Mouse (Mus musculus) splenic B cell, adult 2 months (primary cell): ENCODE data around the gene Rgs6.

Experiments
- DNase-seq: peaks from one replicate; pipeline ENCODE4 v3.0.0-alpha.2; 2011; ENCODE audit warnings: low read depth, low spot score
- H3K27me3 ChIP-seq: 2 replicates; pipeline ENCODE4 v1.6.1; 2012; ENCODE audit warnings: mild to moderate bottlenecking, low read length, moderate library complexity, mixed read lengths; ENCODE audit not compliant: control insufficient read depth, poor library complexity, insufficient read depth, severe bottlenecking
- H3K36me3 ChIP-seq: 2 replicates; pipeline ENCODE4 v1.6.1; 2012; ENCODE audit warnings: mild to moderate bottlenecking, low read length, moderate library complexity, mixed read lengths; ENCODE audit not compliant: control insufficient read depth, poor library complexity, insufficient read depth, severe bottlenecking

Gene Rgs6

DNA sequence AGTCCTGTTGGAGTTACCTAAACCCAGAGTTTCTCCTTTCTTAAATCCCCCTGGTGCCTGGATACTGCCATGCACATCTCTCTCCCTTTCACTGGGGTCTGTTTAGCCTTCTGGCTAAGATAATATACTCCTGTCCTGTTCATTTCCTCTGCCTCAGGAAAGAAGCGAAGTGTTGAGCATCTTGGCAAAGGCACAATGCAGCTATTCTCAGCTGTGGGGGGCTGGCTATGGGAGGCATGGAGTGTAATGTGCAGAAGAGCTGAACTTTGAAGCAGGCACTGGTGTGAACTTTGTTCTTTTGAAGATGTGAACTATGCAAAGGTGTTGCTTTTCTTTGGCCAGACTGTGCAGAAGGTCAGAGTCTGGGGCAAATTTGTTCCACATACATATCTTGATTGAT lies 169.3 kb downstream of the Rgs6 start:
- H3K36me3 ChIP-seq: no peaks in the 10 kb centered on the region
- DNase-seq: no peak
- no peaks in the 10 kb centered on the region for H3K27me3 ChIP-seq

DNA sequence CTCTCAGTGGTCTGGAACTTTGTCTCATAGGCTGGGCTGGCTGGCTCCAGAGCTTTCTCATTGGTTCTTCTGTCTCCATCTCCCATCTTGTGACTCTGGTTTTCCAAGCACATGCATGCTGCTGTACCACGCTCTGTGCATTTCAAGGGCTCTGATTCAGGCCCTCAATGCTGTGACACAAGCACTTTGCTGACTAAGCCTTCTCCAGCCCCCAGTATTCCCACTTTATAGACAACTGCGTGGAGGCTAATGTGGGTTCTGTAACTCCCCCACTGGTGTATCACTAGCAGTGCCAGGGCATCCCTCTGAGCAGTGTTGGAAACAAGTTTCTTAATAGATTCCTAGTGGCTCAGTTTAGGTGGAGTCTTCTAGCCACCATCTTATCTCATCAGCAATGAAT lies 174.0 kb downstream of the Rgs6 start:
- DNase-seq: no peak
- Histone ChIP-seq H3K36me3 (no peaks in the 10 kb centered on the region), H3K27me3 (no peaks in the 10 kb centered on the region)

DNA sequence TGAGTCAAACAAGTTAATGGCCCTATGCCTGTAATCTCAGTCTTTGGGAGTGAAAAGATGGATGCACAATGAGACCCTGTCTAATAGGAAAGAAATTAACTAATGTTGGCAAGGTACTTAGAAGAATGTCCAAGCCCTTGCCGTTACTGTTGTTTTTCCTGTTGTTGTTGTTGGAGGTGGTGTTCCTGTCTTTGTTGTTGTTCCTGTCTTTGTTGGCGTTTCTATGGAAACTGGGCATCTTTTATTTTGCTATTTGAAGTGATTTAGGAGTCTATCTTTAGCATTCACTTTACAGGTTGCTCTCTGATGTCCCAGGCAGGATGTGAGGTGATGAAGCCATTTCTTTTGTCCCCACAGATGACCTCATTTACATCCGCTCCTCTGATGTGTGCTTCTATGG lies 180.6 kb downstream of the Rgs6 start:
- H3K27me3 ChIP-seq: no peaks in the 10 kb centered on the region
- no peaks in the 10 kb centered on the region for H3K36me3 ChIP-seq
- DNase-seq: no peak

DNA sequence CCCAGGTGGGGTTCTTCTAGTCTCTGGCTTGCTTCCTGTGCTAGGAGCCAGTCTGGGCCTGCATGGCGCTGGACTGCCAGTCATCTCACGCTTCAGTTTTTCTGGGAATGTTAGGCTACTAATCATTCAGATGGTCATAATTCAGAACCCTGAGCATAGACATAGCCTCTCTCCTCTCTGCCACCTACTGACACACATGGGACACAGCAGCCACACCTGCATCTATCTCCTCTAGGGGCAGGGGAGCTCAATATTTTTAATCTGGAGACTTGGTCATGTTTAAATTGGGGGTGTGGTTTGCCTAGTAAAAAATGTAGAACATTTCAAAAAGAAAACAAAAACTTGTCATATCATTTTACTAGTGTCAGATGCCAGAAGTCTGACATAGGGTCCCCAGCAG lies 184.1 kb downstream of the Rgs6 start:
- no peak for DNase-seq
- Histone ChIP-seq H3K27me3 (no peaks in the 10 kb centered on the region), H3K36me3 (no peaks in the 10 kb centered on the region)

DNA sequence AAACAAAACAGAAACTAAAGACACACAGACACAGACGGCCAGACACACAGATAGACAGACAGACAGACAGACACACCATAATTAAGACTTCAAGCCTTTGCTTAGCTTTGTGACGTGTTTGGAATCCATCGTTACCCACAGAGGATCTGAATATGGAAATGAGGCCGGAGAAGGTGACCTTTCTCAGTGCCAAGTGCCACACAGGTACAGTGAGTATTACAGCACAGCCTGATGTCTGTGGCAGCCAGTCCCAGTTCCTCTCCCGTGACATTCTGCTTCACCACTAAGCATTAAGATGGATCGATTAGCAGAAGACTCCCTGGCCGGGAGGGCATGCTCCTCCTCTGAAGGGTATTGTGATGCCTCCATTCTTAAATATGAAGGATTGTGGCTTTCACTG lies 186.5 kb downstream of the Rgs6 start:
- no peaks in the 10 kb centered on the region for H3K27me3 ChIP-seq
- no peaks in the 10 kb centered on the region for H3K36me3 ChIP-seq
- DNase-seq: no peak

DNA sequence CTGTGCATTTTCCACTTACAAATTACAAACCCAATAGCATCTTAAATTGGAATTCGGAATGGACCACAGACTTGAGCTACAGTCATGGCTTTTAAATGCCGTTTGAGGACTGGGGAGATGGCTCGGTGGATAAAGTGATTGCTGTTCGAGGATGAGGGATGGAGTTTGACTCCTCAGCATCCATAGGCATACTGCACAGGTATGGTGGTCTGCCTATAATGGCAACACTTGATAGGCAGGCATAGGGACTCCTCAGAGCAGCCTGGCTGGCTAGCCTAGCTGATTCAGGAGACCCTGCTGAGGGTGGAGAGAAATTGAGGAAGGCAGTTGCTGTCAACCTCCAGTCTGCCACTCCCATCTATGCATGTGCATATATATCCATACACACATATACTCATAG lies 188.6 kb downstream of the Rgs6 start:
- no peaks in the 10 kb centered on the region for H3K27me3 ChIP-seq
- no peak for DNase-seq
- no peaks in the 10 kb centered on the region for H3K36me3 ChIP-seq

DNA sequence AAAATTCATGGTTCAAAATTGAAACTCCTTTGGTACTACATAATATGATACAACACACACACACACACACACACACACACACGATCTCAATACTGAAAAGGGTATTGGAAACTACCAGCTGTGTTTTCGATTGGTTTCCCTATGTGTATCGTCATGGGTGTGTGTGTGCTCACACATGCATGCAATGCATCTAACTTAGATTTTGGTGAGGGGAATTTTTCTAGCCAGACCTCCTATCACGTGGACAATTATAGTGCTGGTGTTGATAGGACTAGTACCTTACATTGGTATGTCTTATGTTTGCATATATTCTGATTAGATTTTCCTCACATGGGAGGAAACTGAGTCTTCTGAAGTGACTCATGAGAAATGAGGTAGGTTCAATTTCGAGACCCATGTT lies 192.8 kb downstream of the Rgs6 start:
- no peak for DNase-seq
- H3K36me3 ChIP-seq: no peaks in the 10 kb centered on the region
- H3K27me3 ChIP-seq: no peaks in the 10 kb centered on the region

DNA sequence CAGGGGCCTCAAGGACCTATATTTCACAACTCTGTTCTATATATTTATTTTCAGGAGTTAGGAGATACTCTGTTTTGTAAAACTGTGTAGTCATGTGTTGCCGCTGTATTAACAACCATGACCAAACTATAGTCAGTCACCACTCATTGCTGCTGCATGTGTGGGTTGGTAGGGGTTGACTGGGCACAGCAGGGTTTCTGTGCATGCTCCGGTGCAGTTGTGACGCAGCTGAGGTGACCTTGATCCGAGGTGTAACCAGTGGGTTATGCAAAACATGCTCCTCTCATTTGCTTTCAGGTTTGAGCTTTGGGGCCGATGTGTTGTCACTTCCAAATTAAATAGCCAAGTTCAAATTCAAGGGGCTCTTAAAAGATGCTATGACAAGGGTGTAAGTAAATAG lies 193.3 kb downstream of the Rgs6 start:
- Histone ChIP-seq H3K36me3 (no peaks in the 10 kb centered on the region), H3K27me3 (no peaks in the 10 kb centered on the region)

DNA sequence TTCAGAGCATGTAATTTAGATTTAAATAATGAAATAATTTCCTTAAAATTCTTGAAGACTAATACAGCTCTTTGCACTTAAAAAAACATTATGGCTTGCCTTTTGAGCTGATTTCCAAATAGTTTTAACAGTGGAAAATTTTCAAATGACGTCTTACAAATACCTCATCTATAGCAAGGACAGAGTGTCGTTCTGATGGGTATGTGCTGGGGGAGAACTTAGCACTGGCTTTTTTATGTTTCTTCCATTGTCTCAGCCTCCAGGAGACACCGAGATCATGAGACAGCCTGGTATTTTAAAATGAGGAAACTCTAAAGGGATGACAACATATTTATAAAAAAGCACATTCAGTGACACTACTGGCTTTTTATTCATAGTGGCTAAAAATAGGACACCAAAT lies 204.0 kb downstream of the Rgs6 start:
- Histone ChIP-seq H3K36me3 (no peaks in the 10 kb centered on the region), H3K27me3 (no peaks in the 10 kb centered on the region)
- no peak for DNase-seq

More for the DNA sequence above, 193.3 kb downstream of the Rgs6 start:
- DNase-seq: no peak

DNA sequence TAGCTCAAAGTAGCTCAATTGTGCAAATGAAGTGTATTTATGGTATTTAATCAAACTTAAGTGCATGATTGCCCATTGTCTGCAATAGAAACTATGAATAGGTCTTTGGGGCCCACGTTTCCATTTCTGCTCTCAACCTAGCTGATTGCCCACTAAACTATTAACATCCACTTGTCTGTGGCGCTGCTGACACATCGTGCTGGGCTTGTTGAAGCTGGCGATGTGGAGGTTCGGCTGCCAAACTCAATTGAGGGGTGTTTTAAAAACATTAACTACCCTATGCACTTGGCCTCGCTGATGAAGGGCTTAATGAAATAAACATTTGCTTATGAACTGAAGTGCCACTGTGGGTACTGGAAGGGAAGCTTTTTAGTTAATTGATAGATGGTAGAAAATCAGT lies 211.8 kb downstream of the Rgs6 start:
- no peaks in the 10 kb centered on the region for H3K27me3 ChIP-seq
- DNase-seq: no peak
- no peaks in the 10 kb centered on the region for H3K36me3 ChIP-seq

DNA sequence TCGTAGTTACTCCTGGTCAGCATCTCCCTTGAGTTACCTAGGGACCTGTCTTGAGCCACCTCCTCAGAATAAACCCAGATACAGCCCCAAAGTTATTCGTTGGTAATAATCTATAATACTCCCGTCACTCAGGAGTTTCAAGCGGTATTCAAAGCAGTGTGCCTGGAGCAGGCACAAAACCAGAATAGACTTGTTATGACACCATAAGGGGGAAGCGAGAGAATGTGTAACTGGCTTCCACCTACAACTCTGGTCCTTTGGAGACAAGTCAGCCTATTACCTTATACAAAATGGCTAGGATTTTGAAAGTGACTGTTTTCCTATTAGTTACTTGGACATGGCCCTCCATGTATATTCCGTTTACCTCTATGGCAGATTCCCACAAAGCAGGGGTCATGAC lies 213.6 kb downstream of the Rgs6 start:
- DNase-seq: no peak
- Histone ChIP-seq H3K27me3 (no peaks in the 10 kb centered on the region), H3K36me3 (no peaks in the 10 kb centered on the region)

DNA sequence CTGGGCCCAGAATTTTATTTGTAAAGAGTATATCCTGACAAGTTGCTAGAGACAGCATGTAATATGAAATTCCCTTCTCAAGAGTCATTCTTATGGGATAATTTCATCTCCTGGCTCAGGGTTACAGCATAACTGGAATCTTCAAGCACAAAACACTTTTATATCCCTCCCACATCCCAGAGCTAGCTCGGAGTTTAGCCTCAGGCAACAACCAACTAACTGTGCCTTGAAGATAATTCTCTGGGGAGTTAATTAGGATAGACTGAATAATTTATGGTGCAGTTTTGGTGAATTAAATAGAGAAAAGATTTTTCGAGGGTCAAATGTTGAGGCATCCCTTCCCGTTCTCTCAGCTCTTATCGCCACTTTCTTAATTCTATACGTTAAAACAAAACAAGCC lies 214.6 kb downstream of the Rgs6 start:
- no peak for DNase-seq
- H3K36me3 ChIP-seq: no peaks in the 10 kb centered on the region
- H3K27me3 ChIP-seq: no peaks in the 10 kb centered on the region

DNA sequence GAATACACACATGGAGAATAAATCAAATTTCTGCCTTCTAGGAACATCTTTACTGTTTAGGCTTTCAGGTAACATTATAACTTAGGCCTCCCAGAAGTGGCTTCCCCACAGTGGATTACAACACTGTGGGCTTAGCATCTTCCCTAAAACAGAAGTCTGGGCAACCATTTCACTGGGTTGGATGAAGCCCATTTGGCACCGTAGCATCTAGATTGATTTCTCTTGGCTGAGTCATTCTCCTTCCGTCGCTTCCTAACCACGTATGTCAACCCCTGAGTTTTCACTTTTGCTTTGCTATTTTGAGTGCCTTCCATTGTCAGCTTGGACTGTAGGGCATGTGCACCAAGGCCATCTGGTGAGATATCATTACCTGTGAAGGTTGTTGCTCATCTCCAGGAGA lies 217.1 kb downstream of the Rgs6 start:
- H3K36me3 ChIP-seq: no peaks in the 10 kb centered on the region
- no peak for DNase-seq
- H3K27me3 ChIP-seq: no peaks in the 10 kb centered on the region

DNA sequence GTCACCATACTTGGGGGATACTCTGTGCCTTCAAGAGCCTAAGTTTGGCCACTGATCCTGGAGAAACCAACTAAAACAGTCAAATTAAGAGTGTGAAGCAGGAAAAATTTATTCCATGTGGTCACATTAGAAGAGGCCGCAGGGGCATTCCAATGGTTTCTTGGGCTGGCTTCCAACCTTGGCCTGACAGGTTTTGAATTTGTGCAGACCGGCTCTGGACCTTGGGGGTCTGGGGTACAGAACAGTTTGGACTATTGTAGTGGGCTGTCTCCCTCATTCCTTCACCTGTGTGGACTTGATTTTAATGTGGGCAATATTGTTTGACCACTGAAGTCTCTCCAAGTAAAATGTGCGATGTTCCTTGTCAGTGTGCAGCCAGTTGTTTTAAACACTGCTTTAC lies 222.5 kb downstream of the Rgs6 start:
- H3K27me3 ChIP-seq: no peaks in the 10 kb centered on the region
- H3K36me3 ChIP-seq: no peaks in the 10 kb centered on the region
- DNase-seq: no peak

DNA sequence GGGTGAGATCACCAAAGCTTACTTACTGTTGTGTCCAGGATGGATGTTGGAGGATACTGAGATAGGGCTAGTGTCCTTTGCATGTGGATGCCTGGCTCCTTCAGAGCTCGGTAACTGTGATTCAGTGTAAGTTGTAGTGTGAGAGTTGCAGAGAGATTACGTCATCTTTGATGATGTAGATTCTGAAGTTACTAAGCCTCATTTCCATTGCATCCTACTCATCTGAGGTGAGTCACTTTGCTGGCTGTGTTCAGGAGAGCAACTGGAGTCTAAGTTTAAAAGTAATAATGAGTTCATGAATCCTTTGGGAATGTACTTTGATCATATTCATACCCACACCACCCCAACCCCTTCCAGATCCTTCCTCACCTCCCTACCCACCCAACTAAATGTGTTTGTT lies 227.9 kb downstream of the Rgs6 start:
- H3K27me3 ChIP-seq: no peaks in the 10 kb centered on the region
- no peaks in the 10 kb centered on the region for H3K36me3 ChIP-seq

DNA sequence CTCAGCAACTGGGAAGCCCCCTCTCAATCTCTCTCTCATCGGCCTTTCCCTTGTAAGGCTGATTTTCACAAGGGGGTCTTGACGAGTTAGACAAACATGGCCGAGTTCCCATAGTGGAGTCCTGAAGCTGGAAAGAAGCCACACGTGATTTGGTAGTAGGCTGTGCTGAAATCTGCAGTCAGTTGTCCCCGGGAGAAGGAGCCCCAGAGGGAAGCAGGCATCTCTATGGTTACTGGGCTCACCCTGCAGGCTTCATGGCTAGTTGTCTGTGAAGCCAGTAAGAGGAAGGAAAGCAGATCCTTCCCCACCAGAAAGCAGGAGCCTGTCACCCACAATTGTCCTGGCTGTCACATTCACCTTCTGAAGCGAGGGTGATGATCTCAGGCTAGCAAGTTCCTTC lies 231.2 kb downstream of the Rgs6 start:
- no peak for DNase-seq
- H3K36me3 ChIP-seq: no peaks in the 10 kb centered on the region

More for the DNA sequence above, 227.9 kb downstream of the Rgs6 start:
- no peak for DNase-seq

More for the DNA sequence above, 231.2 kb downstream of the Rgs6 start:
- no peaks in the 10 kb centered on the region for H3K27me3 ChIP-seq
